Mouse (Mus musculus) kidney, embryonic 14.5 days (tissue): ENCODE data around the gene Ndufa3. TPM values are rescaled to one million over a fixed set of nuclear protein-coding genes. Genes with fewer than 3 reads are reported as not detected.

Experiments used
- ATAC-seq: fragments of 200-750 bp; cut with Nextera tagmentation; 2 replicates; pipeline ENCODE4 v1.8.0; 2017; ENCODE audit warnings: moderate number of reproducible peaks, mild to moderate bottlenecking, moderate TSS enrichment, moderate library complexity; ENCODE audit not compliant: low FRiP score, low TSS enrichment
- H3K27ac ChIP-seq: fragments of 300-500 bp; sonication (generic); 2 replicates; pipeline ENCODE4 v1.5.1; 2014; ENCODE audit warnings: low read depth, mild to moderate bottlenecking, low read length, moderate library complexity, mixed read lengths
- H3K27me3 ChIP-seq: fragments of 300-500 bp; sonication (generic); 2 replicates; pipeline ENCODE4 v1.6.1; 2014; ENCODE audit warnings: mild to moderate bottlenecking, low read length; ENCODE audit not compliant: control insufficient read depth, insufficient read depth
- H3K36me3 ChIP-seq: fragments of 300-500 bp; sonication (generic); 2 replicates; pipeline ENCODE4 v1.6.1; 2014; ENCODE audit warnings: low read length, mixed read lengths; ENCODE audit not compliant: control insufficient read depth, insufficient read depth
- H3K4me1 ChIP-seq: fragments of 300-500 bp; sonication (generic); 2 replicates; pipeline ENCODE4 v1.6.1; 2014; ENCODE audit warnings: low read length, mixed read lengths; ENCODE audit not compliant: control insufficient read depth, insufficient read depth
- H3K4me2 ChIP-seq: fragments of 300-500 bp; sonication (generic); replicated peaks from 2 replicates; pipeline ENCODE4 v1.6.1; 2014; ENCODE audit warnings: low read depth, mild to moderate bottlenecking, low read length
- H3K4me3 ChIP-seq: fragments of 300-500 bp; sonication (generic); 2 replicates; pipeline ENCODE4 v1.5.1; 2014; ENCODE audit warnings: mild to moderate bottlenecking, low read length
- H3K9ac ChIP-seq: fragments of 300-500 bp; sonication (generic); 2 replicates; pipeline ENCODE4 v1.6.1; 2014; ENCODE audit warnings: low read depth, mild to moderate bottlenecking, low read length, moderate library complexity
- H3K9me3 ChIP-seq: fragments of 300-500 bp; sonication (generic); 2 replicates; pipeline ENCODE4 v1.6.1; 2016; ENCODE audit warnings: low read length; ENCODE audit not compliant: control insufficient read depth
- WGBS: fragments of 180-500 bp; shearing (Covaris S2); extraction: QIAGEN DNeasy Blood & Tissue Kit; methylation state at CpG from one replicate; pipeline ENCODE4 v1.1.7; 2014; 5-methylcytosine and 5-hydroxymethylcytosine counted together
- polyA plus RNA-seq: library from polyadenylated mRNA; unstranded; fragments of >200 nt; fragmentation: Nextera tagmentation; extraction: Ambion mirVana; gene quantifications from 2 replicates; pipeline ENCODE4 v1.2.1, GENCODE M21; 2014

The Ndufa3 gene
- polyA plus RNA-seq, 1 experiment from 2014 or later = 463 TPM

DNA sequence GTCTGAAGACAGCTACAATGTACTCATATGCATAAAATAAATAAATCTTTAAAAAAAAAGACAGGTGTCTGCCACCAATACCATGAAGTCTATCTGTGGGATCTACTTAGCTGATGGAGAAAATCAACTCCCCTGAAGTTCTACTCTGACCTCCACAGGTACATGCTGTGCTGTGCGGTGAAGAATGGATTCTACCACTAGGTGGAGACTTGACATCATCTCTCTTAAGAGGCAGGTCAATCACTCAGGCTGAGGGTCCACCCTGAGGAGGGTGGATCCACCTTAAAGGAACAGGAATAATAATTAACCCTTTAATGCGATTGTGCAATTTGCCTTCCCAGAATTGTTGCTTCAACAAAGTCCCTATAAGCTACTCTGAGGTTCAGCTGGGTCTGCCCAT lies 10.4 kb upstream of the Ndufa3 start:
- WGBS = 29% methylated on average over 2 of the region's 2 CpGs
- no peak overlapping the region for H3K9ac ChIP-seq
- H3K9me3 ChIP-seq = no peaks in the 10 kb centered on the region
- H3K27me3 ChIP-seq = no peaks in the 10 kb centered on the region
- no peaks in the 10 kb centered on the region for H3K36me3 ChIP-seq
- no peak overlapping the region for H3K4me2 ChIP-seq
- H3K27ac ChIP-seq = no peak overlapping the region
- no peak overlapping the region for H3K4me3 ChIP-seq
- ATAC-seq = peak; percentile 62
- no peaks in the 10 kb centered on the region for H3K4me1 ChIP-seq

DNA sequence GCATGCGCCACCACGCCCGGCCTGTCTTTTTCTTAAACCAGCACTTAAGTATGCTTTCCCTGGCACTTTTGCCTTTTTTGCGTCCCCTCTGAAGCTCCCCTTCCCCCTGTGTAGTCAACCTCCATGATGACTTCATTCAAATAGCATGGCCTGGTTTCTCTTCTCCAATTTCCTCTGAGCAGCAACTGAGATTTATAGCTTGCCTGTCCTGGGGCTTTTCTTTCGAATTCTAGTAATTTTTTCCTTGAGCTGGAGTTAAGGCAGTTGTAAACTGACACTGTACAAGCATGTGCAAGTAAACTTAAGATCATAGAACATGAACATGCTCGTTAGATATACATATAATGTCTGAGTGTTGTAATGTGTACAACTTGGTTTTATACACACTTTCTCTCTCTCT lies 9.8 kb upstream of the Ndufa3 start:
- Histone ChIP-seq H3K4me3 (no peak overlapping the region), H3K27ac (no peak overlapping the region), H3K4me1 (no peaks in the 10 kb centered on the region), H3K9ac (no peak overlapping the region), H3K4me2 (no peak overlapping the region), H3K36me3 (no peaks in the 10 kb centered on the region), H3K27me3 (no peaks in the 10 kb centered on the region), H3K9me3 (no peaks in the 10 kb centered on the region)
- ATAC-seq = no peak
- 62% methylated on average over 6 of the region's 6 CpGs for WGBS

DNA sequence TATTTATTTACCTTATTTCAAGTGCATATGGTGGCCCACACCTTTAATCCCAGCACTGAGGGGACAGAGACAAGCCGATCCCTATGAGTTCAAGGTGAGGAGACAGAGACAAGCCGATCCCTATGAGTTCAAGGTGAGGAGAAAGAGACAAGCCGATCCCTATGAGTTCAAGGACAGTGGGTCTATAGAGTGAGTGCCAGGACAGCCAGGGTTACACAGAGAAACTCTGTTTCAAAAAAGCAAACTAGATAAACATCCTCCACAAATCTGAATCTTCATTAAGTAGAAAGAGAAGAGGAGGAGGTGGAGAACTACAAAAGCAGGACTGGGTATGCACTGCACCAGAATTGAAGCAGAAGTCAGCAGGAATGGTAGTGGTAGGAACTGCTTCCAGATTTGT lies 8.5 kb upstream of the Ndufa3 start:
- WGBS = 88% methylated on average over 3 of the region's 3 CpGs
- Histone ChIP-seq H3K36me3 (no peaks in the 10 kb centered on the region), H3K4me2 (no peak overlapping the region), H3K4me3 (no peak overlapping the region), H3K9me3 (no peaks in the 10 kb centered on the region), H3K27me3 (no peaks in the 10 kb centered on the region), H3K4me1 (no peaks in the 10 kb centered on the region), H3K27ac (no peak overlapping the region), H3K9ac (no peak overlapping the region)
- ATAC-seq = no peak

DNA sequence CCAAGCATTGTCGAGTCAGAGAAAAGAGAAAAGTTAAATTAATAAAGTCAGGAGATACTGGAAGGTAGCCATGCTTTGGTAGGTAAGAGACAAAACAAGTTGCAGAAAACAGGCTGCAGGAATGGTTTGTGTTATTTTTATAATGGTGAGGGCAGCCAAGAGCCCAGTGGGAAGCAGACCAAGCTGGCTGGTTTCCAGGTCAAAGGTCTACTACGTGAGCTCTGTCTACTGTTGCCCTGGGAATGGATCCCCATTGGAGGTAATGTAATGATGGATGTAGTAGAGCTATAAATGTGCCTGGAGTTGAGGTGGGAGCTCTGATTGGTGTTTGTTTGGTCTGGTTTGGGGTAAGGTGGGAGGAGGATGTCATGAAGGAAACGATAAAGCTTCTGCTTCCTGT lies 8.1 kb upstream of the Ndufa3 start:
- WGBS = 32% methylated on average over 3 of the region's 3 CpGs
- Histone ChIP-seq H3K4me2 (no peak overlapping the region), H3K27ac (no peak overlapping the region), H3K9me3 (no peaks in the 10 kb centered on the region), H3K27me3 (no peaks in the 10 kb centered on the region), H3K36me3 (no peaks in the 10 kb centered on the region), H3K9ac (no peak overlapping the region), H3K4me3 (no peak overlapping the region), H3K4me1 (no peaks in the 10 kb centered on the region)
- peak; percentile 65; the same call in 1 of the 2 replicates for ATAC-seq

DNA sequence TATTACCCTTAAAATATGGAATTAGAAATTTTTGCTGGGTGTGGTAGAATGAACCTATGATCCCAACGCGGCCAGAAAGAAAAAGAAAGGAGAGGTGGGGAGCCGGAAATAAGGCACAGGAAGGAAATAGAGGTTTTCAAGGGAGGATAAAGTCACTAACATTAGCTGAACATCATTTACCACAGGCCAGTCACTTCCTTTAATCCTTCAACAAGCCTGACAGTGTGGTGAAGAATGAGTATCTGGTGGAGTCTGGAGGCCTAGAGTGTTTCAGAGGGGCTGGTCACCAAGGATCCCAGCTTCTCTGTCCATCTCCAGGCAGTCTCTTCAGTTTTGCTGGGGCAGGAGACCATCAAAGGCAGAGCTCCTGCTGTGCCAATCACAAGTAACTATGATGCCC lies 6.7 kb upstream of the Ndufa3 start:
- Histone ChIP-seq H3K9ac (no peak overlapping the region), H3K27me3 (no peaks in the 10 kb centered on the region), H3K4me1 (no peaks in the 10 kb centered on the region), H3K36me3 (no peaks in the 10 kb centered on the region), H3K4me2 (no peak overlapping the region), H3K27ac (no peak overlapping the region), H3K4me3 (no peak overlapping the region), H3K9me3 (no peaks in the 10 kb centered on the region)
- WGBS = 90% methylated on average over 3 of the region's 3 CpGs
- ATAC-seq = no peak

DNA sequence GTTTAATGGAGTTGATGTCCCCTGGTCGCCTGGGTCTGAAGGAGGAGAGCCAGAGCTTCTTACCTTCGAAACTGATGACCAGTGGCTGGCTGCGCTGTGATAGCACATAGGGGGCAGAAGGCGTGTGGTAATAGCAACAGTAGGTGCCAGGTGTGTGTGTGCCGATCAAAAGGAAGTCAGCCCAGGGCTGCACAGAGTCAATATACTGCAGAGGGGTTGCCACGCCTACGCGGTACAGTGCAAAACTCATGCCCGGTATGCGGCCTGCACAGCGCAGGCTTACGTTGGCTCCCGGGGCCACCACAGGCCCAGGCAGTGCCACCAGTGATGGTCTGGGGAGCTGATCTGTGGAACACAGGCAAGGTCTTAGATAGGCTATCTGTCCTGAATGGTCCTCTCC lies 6.2 kb upstream of the Ndufa3 start:
- Histone ChIP-seq H3K4me2 (no peak overlapping the region), H3K9me3 (no peaks in the 10 kb centered on the region), H3K9ac (no peak overlapping the region), H3K4me3 (no peak overlapping the region), H3K27me3 (no peaks in the 10 kb centered on the region), H3K36me3 (no peaks in the 10 kb centered on the region), H3K4me1 (no peaks in the 10 kb centered on the region), H3K27ac (no peak overlapping the region)
- WGBS = 92% methylated on average over 13 of the region's 13 CpGs
- no peak; the same call in 1 of the 2 replicates for ATAC-seq

DNA sequence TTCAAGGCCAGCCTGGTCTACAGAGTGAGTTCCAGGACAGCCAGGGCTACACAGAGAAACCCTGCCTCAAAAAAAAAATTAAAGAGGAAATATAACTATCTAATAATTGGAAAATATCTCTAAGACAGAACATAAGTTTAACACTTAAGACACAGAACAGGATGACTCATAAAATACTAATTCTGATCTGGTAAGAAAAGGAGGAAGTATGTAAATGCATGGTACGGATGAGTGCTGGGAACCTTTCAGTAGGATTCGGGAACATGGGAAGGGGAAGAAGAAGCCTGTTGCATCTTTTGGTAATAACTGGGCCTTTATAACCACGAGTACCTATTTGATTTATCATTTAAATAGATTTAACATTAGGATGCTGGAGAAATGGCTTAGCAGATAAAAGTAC lies 3.2 kb upstream of the Ndufa3 start:
- Histone ChIP-seq H3K9me3 (no peaks in the 10 kb centered on the region), H3K27ac (no peak overlapping the region)

DNA sequence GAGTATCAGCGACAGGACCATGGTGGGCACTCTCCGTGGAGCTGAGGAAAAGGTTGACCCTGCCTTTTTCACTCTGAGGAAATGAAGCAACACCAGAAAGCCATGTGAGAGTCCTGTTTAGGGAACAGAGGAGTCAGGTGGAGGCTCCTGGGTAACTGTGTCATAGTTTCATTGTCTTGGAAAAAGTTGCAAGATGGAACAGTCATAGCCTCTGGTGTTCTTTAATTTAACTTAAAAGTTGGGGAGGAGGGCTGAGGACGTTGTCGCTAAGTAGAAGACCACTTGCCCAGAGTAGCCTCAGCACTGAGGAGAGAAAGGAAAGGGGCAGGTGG lies 1.1 kb upstream of the Ndufa3 start, which contains the start of gene Oscar:
Gene Oscar, minus strand, starts transcription at position 101 of the 332 bp plus-strand sequence.
- H3K9me3 ChIP-seq = no peaks in the 10 kb centered on the region
- H3K36me3 ChIP-seq = peaks cover 18% of the 10 kb centered on the region
- no peak within 1 kb of the TSS; the same call in 1 of the 2 replicates for H3K4me2 ChIP-seq
- H3K4me3 ChIP-seq = peak within 1 kb of the TSS; percentile 86; the same call in 1 of the 2 replicates
- ATAC-seq = no peak
- H3K27ac ChIP-seq = no peak within 1 kb of the TSS
- no peak within 1 kb of the TSS for H3K9ac ChIP-seq
- 78% methylated on average over 4 of the region's 4 CpGs for WGBS
- no peaks in the 10 kb centered on the region for H3K27me3 ChIP-seq
- H3K4me1 ChIP-seq = 0 out of 2 replicates have a peak, but pooled peaks cover 5% of the 10 kb centered on the region

More for the DNA sequence above, 3.2 kb upstream of the Ndufa3 start:
- Histone ChIP-seq H3K36me3 (no peaks in the 10 kb centered on the region), H3K4me2 (no peak overlapping the region), H3K9ac (no peak overlapping the region), H3K4me3 (no peak overlapping the region), H3K27me3 (no peaks in the 10 kb centered on the region), H3K4me1 (0 out of 2 replicates have a peak, but pooled peaks cover 5% of the 10 kb centered on the region)
- WGBS = 83% methylated on average over 3 of the region's 3 CpGs
- no peak for ATAC-seq

DNA sequence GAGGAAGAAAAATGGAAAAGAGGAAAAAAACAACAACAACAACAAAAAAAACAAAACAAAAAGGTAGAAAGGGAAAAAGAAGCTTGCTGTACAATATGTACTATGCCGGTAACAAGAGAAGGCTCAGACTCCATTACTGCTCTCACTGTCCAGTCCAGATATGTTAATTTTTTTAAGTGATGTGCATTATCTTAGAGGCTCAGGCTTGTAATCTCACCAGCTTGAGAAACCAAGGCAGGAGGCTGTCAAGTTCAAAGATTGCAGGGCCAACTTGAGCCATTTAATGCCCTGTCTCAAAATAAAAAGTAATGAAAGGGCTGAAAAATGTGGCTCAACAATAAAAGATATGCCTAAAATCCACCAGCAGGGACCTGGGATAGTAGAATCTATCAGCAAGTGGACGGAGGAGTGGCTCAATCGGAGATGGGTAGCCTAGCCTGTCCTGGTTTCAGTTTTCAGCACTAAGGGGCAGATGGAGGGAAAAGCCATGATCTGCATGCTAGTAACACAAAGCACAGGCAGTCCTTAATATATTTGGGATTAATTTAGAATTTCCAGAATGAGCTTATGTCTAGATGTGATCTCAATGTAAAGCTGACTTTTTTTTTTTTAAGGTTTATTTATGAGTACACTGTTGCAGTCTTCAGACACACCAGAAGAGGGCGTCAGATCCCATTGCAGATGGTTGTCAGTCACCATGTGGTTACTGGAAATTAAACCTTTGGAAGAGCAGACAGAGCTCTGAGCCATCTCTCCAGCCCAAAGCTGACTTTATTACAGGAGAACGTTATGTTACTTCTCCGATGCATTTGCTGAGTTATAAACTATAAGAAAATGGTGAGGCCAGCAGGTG lies 558 bp upstream of the Ndufa3 start:
- Histone ChIP-seq H3K4me2 (no peak overlapping the region; the same call in 1 of the 2 replicates), H3K9ac (peak overlapping the region; percentile 85; the same call in 1 of the 2 replicates), H3K4me3 (peak overlapping the region; percentile 86; the same call in 1 of the 2 replicates), H3K27ac (no peak overlapping the region), H3K4me1 (0 out of 2 replicates have a peak, but pooled peaks cover 5% of the 10 kb centered on the region), H3K27me3 (no peaks in the 10 kb centered on the region), H3K36me3 (peaks cover 19% of the 10 kb centered on the region), H3K9me3 (no peaks in the 10 kb centered on the region)
- ATAC-seq = peak; percentile 32
- WGBS = 34% methylated on average over 6 of the region's 6 CpGs
